Mouse (Mus musculus) brown adipose tissue, adult 24 weeks (tissue): ENCODE data around the gene Rai1. TPM values are rescaled to one million over a fixed set of nuclear protein-coding genes. Genes with fewer than 3 reads are reported as not detected.

ENCODE experiments used
- H3K27ac ChIP-seq: fragments of 200-500 bp; replicated peaks from 2 replicates; pipeline ENCODE4 v1.5.1; 2012; ENCODE audit warnings: low read depth, mild to moderate bottlenecking, low read length
- H3K4me1 ChIP-seq: fragments of 200-500 bp; 2 replicates; pipeline ENCODE4 v1.6.1; 2012; ENCODE audit warnings: low read length, mixed read lengths; ENCODE audit not compliant: control insufficient read depth, insufficient read depth, insufficient read length
- H3K4me3 ChIP-seq: fragments of 200-500 bp; 2 replicates; pipeline ENCODE4 v1.5.1; 2012; ENCODE audit warnings: low read depth, mild to moderate bottlenecking, low read length, moderate library complexity; ENCODE audit not compliant: insufficient read depth
- polyA plus RNA-seq: library from polyadenylated mRNA; stranded (reverse); fragments of >200 nt; gene quantifications from 2 replicates; pipeline ENCODE4 v1.2.4, GENCODE M21; 2012; ENCODE audit not compliant: missing spikeins, insufficient read depth, insufficient read length

The Rai1 gene
- polyA plus RNA-seq, 1 experiment = 11.7 TPM

DNA sequence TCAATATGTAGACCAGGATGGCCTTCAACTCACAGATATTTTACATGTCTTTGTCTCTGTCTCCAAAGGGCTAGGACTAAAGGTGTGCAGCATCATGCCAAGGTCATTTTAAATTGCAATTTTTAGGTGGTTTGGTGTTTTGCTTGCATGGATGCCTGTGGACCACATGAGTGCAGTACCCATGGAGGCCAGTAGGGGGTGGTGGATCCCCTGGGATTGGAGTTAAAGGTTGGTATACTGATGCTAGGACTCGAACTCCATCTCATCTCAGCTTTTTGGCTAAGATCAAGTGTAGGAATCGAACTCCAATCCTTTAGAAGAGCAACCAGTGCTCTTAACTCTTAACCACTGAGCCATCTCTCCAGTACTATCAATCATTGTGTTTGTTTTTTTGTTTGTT is 20.2 kb upstream of the Rai1 start:
- H3K4me3 ChIP-seq = no peak overlapping the region
- no peak overlapping the region for H3K27ac ChIP-seq
- no peaks in the 10 kb centered on the region for H3K4me1 ChIP-seq

DNA sequence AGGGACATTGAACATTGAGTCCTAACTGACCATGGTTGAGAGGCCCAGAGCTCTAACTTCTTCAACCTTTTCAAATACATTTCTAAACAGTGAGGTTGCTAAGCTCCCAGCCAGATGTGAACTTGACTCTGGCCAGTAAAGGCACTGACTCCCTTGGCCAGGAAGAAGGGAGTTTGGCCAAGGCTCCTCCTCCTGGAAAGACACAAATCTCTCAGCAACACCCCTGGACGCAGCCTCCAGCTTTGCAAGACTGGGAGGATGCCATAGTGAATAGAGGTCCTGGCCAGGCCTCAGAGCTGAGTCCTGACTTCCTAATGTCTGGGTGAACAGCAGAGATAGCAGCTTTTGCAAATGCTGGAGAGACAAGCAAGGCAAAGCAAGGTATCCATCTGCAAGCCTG is 18.1 kb upstream of the Rai1 start:
- peaks cover 4% of the 10 kb centered on the region; the same call in 1 of the 2 replicates for H3K4me1 ChIP-seq

DNA sequence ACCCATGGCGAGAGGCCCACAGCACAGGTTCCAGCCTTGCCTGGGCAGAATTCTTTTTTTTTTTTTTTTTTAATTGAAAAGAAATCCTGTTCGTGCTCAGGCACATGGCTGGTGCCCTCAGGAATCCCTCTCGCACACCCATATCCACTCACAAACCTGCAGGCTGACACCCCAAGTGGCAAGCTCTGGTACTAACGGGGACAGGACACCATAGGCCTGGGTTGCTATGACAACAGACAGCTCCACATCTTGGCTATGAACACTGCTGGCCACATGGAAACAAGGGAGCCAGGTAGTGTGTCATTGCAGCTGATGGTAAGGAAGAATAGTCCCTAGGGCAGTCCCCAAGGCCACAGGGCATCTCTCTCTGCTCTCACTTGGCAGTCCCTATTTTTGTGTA is 15.9 kb upstream of the Rai1 start:
- Histone ChIP-seq H3K4me3 (no peak overlapping the region), H3K4me1 (peaks cover 4% of the 10 kb centered on the region; the same call in 1 of the 2 replicates), H3K27ac (no peak overlapping the region)

More for the DNA sequence above, 18.1 kb upstream of the Rai1 start:
- no peak overlapping the region for H3K27ac ChIP-seq
- H3K4me3 ChIP-seq = no peak overlapping the region

DNA sequence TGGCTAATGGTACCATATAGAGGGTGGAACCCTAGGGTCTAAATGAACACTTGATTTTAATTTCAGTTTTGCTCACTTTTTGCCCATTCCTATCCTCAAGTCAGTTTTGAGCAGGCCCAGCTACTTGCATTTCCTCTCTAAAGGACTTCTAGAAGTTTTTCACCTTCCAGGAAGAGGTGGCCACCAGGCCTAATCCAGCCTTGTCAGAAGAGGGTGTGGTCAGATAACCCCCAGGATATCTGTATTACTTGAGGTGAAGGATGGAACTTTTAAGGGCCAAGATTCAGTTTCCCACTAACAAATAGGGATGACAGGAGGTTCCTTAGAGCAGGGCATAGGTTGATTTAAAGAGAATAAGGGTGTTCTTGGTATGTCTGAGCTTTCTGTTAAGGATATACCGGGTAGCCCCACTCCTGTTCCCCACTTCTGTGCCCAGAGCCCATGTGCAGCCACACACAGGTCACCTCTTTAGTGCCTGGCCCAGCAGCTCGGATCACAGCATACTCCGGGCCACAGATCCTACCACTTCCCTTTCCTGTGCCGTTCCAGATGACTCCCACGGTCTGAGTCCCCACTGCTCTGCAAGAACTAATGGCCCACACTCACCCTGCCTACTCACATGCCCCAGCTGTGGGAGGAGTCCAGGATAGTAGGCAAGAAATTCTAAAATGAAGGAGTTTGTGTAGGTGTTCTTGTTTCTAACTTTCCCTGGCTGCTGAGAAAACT is 14.0 kb upstream of the Rai1 start:
- Histone ChIP-seq H3K4me3 (no peak overlapping the region), H3K4me1 (peaks cover 4% of the 10 kb centered on the region; the same call in 1 of the 2 replicates), H3K27ac (no peak overlapping the region)

DNA sequence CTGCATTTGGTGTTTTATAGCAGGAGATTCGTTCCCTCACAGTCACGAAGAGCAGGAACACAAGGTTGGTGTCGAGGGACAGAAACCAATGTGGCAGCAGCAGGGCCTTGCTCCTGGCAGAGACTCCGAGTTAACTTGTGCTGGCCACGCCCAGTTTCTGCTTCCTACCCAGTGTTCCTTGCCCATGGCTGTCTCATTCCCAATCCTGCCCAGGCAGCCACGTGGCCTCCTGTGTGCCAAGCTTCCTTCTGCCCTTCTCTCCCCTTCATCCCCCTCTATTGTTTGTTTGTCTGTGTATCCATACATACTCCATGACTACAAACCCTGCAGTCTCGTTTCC is 13.4 kb upstream of the Rai1 start:
- H3K27ac ChIP-seq = no peak overlapping the region
- H3K4me3 ChIP-seq = no peak overlapping the region
- H3K4me1 ChIP-seq = peaks cover 4% of the 10 kb centered on the region; the same call in 1 of the 2 replicates

DNA sequence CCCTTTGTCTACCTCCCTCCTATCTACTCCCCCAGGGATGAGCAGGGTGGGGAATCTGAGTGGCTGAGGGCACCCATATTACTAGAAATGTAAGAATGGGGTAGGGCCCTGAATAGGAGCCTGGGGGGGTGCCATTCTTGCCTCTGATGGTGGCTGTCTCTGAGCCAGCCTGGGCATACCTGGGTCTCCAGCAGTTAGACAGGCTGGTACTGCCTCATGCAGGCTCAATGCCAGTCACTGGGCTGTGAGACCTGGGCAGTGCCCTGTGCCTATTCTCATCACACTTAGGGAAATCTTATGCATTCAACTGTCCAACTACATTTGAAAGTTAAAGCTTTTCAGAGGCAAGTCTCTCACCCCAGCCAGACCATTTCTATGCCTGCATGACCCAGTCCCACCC is 11.6 kb upstream of the Rai1 start:
- Histone ChIP-seq H3K27ac (no peak overlapping the region), H3K4me3 (no peak overlapping the region), H3K4me1 (peaks cover 4% of the 10 kb centered on the region; the same call in 1 of the 2 replicates)

DNA sequence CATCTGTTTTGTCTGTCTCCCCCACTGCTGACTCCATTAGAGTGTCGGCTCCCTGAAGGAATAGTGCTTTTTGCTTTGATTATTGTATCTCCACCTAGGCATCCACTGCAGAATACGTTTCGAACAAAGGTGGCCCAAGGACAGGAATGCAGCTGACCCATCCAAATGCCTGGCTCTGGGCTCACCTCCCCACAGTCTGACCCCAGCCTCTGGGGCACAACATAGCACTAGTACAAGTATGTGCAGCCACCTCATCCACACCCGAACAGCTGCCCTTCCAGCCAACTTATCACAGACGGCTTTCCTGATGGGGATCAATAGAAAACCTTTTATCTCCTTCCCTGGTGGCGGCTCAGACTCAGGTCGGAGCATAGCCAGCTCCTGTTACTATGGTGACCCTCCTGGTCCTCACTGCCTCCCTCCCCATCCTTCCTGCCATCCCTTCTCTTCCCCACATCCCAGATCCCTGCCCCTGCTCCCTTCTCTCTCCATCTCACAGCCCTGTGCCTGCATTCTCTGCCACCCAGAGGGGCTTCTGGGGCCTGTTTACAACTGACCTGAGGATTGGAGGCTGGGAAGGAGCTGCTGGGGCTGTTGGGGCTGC is 10.7 kb upstream of the Rai1 start:
- H3K27ac ChIP-seq = no peak overlapping the region
- peaks cover 4% of the 10 kb centered on the region; the same call in 1 of the 2 replicates for H3K4me1 ChIP-seq
- no peak overlapping the region for H3K4me3 ChIP-seq

DNA sequence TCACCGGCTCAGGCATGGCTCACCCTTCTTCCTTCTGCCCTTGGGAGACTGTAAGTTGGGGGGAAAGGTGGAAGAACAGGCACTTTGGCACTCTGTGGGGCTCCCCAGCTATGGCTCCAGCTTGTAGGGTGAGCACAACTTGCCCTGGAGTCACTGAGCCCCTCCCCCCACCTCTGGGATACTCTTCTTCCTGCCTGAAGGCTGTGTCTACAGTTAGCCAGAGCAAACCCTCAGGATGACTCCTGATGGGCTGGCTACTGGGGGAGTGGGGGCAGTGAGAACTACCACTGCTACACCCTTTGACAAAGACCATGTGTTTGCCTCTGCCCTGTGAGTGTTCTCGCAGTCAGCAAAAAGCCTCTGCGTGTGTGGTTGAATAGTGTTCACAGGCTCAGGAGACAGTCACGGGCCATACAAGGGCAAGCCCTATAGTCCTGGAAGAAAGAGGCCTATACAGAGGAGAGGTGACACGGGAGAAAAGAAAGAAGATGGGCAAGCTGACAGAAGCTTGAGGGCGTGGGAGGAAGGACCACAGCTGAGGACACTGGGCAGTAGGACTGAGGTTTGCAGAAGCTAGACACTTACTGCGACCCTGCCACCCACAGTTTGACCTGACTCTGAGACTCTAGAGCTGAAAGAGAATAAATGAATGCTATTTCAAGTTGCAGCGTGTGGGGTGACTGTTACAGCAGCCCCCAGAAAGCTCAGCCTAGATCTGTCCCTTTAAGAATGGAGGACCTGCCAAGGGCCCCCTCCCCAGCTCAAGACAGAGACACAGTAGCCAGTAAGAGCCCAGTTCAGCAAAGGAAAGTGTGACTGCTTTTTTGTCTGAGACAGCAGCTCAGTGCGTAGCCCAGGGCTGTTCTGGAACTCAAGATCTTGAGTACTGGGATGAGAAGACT is 9.7 kb upstream of the Rai1 start:
- H3K4me3 ChIP-seq = no peak overlapping the region
- H3K4me1 ChIP-seq = peaks cover 4% of the 10 kb centered on the region; the same call in 1 of the 2 replicates
- no peak overlapping the region for H3K27ac ChIP-seq

DNA sequence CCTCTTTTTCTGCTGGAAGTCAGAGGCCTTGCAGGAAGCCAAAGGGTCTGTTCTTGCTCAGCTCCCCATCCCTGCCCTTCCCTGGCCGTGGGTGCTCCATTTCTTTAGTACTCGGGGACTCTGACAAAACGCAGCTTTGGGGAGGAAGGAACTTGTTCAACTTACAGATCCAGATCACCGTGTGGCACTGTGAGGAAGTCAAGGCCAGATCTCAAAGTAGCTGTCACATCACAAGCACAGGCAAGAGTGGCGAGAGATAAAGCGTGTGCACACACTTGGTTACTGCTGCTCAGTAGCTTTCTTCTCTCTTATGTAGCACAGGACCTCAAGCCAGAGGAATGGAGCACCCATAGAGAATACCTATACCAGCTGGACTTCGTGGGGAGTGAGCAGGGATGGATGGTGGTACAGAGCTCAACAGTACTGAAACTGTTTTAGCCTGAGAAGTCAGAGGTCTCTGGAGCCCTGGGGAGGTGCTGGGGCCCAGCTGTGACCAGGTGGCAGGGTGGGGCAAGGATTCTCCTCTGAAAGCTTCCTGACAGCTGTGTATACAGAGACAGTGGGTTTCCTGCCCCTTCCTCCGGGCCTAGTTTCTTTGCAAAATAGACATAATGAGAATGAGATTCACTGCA is 5.1 kb upstream of the Rai1 start:
- peaks cover 2% of the 10 kb centered on the region; the same call in 1 of the 2 replicates for H3K4me1 ChIP-seq
- no peak overlapping the region for H3K4me3 ChIP-seq
- no peak overlapping the region for H3K27ac ChIP-seq

DNA sequence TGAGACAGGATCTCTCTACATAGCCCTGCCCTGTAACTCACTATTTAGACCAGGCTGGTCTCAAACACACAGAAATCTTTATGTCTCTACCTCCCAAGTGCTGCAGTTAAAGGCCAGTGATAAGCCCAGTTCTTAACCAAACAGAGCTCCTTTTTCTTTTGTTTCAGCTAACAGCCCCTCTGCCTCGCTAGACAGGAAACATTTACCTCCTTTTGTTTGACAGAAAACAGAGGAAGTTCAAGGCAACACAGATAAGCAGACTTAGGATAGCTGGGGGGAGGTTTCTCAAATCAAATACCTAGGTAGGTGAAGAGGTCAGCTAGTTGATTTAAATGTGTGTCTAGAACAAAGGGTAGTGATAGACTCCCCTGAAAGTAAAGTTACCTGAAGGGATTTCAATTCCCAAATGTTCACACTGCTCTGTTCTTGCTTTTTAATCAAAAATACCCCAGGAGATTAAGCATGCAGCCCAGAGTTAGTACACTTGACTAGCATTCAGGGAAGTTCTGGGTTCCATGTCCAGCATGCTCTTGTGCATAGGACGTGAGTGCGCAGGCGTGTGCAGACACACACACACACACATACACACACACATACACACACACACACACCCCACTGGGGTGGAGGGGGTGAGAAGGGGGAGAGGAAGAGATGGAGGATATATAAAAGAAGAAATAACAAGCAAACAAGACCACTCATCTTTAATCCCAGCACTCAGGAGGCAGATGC is 3.8 kb upstream of the Rai1 start:
- H3K27ac ChIP-seq = no peak overlapping the region

DNA sequence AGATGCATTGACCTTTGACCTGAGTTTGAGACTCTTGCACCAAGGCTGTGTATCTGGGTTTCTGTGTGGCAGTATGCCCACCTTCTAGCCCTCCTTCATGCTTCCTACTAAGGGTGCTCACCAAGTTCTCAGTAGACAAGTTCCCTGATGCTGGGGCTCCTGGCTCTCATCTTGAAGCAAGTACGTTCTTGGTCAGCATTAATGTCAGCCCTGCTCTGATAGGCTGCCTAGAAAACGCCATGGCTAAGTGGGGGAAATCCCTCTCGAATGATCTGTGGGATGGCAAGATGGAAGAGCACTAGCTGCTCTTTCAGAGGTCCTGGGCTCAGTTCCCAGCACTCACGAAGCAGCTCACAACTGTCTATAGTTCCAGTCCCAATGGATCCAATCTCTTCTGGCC is 2.8 kb upstream of the Rai1 start:
- no peak overlapping the region for H3K27ac ChIP-seq
- no peak overlapping the region for H3K4me3 ChIP-seq
- peaks cover 7% of the 10 kb centered on the region for H3K4me1 ChIP-seq

More for the DNA sequence above, 3.8 kb upstream of the Rai1 start:
- Histone ChIP-seq H3K4me1 (peaks cover 2% of the 10 kb centered on the region; the same call in 1 of the 2 replicates), H3K4me3 (no peak overlapping the region)

DNA sequence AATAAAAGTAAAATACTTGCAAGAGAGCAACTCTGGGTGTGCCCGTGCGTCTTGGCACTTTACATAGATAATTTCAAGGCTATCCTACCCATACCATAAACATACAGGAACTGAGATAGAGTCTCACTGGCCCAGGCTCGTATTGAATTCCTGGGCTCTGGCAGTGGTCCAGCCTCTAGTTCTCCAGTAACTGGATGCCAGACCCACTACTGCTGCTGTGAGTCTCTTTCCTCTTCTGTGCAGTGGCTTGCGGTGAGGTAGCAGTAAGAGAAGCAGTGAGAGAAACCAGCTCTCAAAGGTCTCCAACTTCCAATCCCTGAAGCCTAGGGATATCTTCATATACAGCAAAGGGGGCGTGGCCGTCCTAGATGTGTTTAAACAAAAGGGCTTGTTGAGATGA is 2.1 kb upstream of the Rai1 start:
- peaks cover 9% of the 10 kb centered on the region for H3K4me1 ChIP-seq
- H3K4me3 ChIP-seq = no peak overlapping the region
- H3K27ac ChIP-seq = no peak overlapping the region

DNA sequence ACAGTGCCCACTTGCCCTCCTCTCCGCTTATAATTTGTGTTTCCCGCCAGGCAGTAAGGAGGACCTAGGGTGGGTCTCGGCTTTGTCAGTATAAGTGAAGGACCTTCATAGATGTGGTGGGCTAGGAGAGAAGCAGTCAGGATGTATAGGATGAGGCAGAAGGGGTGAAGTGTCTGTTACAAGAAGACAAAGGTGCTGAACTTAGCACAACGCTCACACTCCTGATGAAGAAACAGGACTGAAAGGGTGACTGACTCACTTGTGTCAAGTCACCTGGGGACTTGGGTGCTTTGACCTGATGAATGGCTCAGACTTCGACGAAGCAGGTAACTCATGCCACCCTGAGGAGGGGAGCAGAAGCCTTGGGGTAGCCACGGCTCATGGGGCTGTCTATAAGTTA is 1.2 kb upstream of the Rai1 start:
- Histone ChIP-seq H3K27ac (no peak overlapping the region), H3K4me3 (no peak overlapping the region), H3K4me1 (peaks cover 17% of the 10 kb centered on the region)
